Comparison of ENCODE assay signal across 11 mouse cellular contexts in the genomic region with DNA sequence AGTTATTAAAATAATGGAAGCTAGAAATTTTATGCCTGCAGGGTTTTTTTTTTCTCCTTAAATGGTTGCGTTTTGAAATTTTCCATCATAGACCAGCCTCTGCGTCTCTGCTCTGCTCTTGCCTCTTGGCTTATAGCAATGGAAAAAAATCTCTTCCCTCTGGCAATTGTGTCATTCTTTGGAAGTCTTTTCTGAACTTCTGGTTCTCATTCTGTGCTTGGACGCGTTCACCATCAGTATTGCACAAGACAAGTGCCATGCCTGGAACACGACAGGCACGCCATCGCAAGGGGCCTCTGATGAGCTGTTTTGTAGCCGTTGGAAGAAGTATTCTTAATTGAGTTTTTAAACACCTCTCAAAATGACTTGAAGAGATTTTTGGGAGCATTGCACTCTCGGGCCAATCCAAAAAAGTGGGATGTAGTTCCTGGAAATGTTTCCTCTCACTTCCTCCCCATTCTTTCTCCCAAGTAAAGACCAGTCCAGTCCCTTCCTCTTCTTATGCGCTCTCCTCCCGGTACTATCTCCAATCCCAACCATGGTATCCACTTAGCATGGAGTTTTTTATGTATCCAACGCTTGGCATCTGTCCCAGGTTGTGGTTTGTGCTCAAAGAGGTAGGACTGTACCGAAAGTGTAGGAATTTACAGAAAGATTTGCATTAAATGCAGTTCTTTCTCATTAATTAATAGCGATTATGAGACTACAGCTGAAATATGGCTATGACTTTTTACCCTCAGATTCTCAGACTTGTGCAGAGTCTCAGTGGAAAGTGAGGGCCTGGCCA.
DNase-seq lines count a peak whose midpoint lies in the region; ATAC-seq and TF ChIP-seq lines count a peak whose summit lies in the region.
"Had no signal": no experiment of that assay in that cellular context is flagged by ENCODE, and none has a peak within 500 bp of the region (broad histone marks: within the 10 kb centered on the region; RNA-seq: fewer than 3 reads in every experiment).

No protein-coding gene starts in this region.

- no peak overlapping the region for H3K4me2 ChIP-seq in hindbrain, postnatal 0 days (ENCODE audit: low read depth, low read length)
- no peak overlapping the region for H3K4me2 ChIP-seq in hindbrain, embryonic 11.5 days (replicated peaks; ENCODE audit: low read depth, low read length)
- H3K4me2 ChIP-seq: liver, embryonic 12.5 days had no signal

- no peak overlapping the region for H3K4me3 ChIP-seq in hindbrain, postnatal 0 days (ENCODE audit: low read length)
- H3K4me3 ChIP-seq in hindbrain, embryonic 11.5 days (ENCODE audit: low read depth, low read length) = no peak overlapping the region
- no peak overlapping the region for H3K4me3 ChIP-seq in gastrocnemius, adult 2 months
- H3K4me3 ChIP-seq in small intestine, adult 2 months (ENCODE audit: low read depth, low read length) = no peak overlapping the region
- H3K4me3 ChIP-seq: hindbrain, embryonic 10.5 days; liver, embryonic 12.5 days had no signal

- H3K36me3 ChIP-seq in hindbrain, postnatal 0 days (ENCODE audit: insufficient read depth, low read length) = no peaks in the 10 kb centered on the region
- H3K36me3 ChIP-seq in hindbrain, embryonic 11.5 days (ENCODE audit: control insufficient read depth, insufficient read depth, low read length) = no peaks in the 10 kb centered on the region
- 0 out of 2 replicates have a peak, but pooled peaks cover 3% of the 10 kb centered on the region for H3K36me3 ChIP-seq in small intestine, adult 2 months (ENCODE audit: control insufficient read depth, insufficient read depth, low read length)
- H3K36me3 ChIP-seq: hindbrain, embryonic 10.5 days; liver, embryonic 12.5 days had no signal

- TF ChIP-seq CTCF in hindbrain, postnatal 0 days (IDR thresholded peaks at IDR 0.05; ENCODE audit: low read depth) = no peak
- no peak for TF ChIP-seq CTCF in gastrocnemius, adult 2 months (IDR thresholded peaks at IDR 0.05)
- no peak for TF ChIP-seq CTCF in small intestine, adult 2 months (IDR thresholded peaks at IDR 0.05; ENCODE audit: extremely low read depth, insufficient read length, insufficient replicate concordance, low read depth, low read length)

- no peak for ATAC-seq in hindbrain, postnatal 0 days
- ATAC-seq in hindbrain, embryonic 11.5 days (ENCODE audit: low FRiP score) = no peak
- ATAC-seq: forebrain, embryonic 14.5 days; liver, embryonic 12.5 days had no signal

- intact Hi-C loops in gastrocnemius, adult 2 months (cut with DNase I) = no loop called here
- intact Hi-C loops in heart, postnatal 25 days (cut with DNase I) = no loop called here

- TF ChIP-seq POLR2A in small intestine, adult 2 months (IDR thresholded peaks at IDR 0.05; ENCODE audit: low read depth, low read length) = no peak

- no peaks in the 10 kb centered on the region for H3K4me1 ChIP-seq in hindbrain, postnatal 0 days (ENCODE audit: insufficient read depth, low read length)
- H3K4me1 ChIP-seq in hindbrain, embryonic 11.5 days (replicated peaks; ENCODE audit: control insufficient read depth, insufficient read depth, low read length) = no peaks in the 10 kb centered on the region
- no peaks in the 10 kb centered on the region for H3K4me1 ChIP-seq in small intestine, adult 2 months (ENCODE audit: control insufficient read depth, insufficient read depth, insufficient read length, low read length)
- H3K4me1 ChIP-seq: hindbrain, embryonic 10.5 days; liver, embryonic 12.5 days had no signal

- peak; percentile 12 for DNase-seq in hindbrain, postnatal 0 days (ENCODE audit: low spot score)
- no peak for DNase-seq in hindbrain, embryonic 11.5 days (ENCODE audit: low spot score)
- DNase-seq in gastrocnemius, adult 2 months = peak; percentile 68
- peak; percentile 62 for DNase-seq in heart, postnatal 25 days (ENCODE audit: low spot score)
- no peak for DNase-seq in embryo, embryonic 10 days (ENCODE audit: low spot score)
- DNase-seq in B cell, adult 2 months = no peak
- DNase-seq: thymus, adult 2 months had no signal

- H3K9ac ChIP-seq in hindbrain, postnatal 0 days (replicated peaks; ENCODE audit: low read length) = no peak overlapping the region
- H3K9ac ChIP-seq in hindbrain, embryonic 11.5 days (ENCODE audit: low read depth, low read length) = no peak overlapping the region
- H3K9ac ChIP-seq: liver, embryonic 12.5 days had no signal

- 87% methylated on average over 14 of the region's 14 CpGs for WGBS in hindbrain, postnatal 0 days
- 94% methylated on average over 14 of the region's 14 CpGs for WGBS in hindbrain, embryonic 11.5 days
- 85% methylated on average over 14 of the region's 14 CpGs for WGBS in small intestine, adult 2 months

- H3K27me3 ChIP-seq in hindbrain, postnatal 0 days (ENCODE audit: insufficient read depth, low read length) = no peaks in the 10 kb centered on the region
- H3K27me3 ChIP-seq in hindbrain, embryonic 11.5 days (ENCODE audit: control insufficient read depth, insufficient read depth, low read length) = no peaks in the 10 kb centered on the region
- H3K27me3 ChIP-seq in small intestine, adult 2 months (ENCODE audit: control insufficient read depth, insufficient read depth, low read length) = no peaks in the 10 kb centered on the region
- H3K27me3 ChIP-seq: liver, embryonic 12.5 days had no signal

- no peaks in the 10 kb centered on the region for H3K9me3 ChIP-seq in hindbrain, postnatal 0 days (ENCODE audit: low read length)
- no peaks in the 10 kb centered on the region for H3K9me3 ChIP-seq in hindbrain, embryonic 11.5 days (ENCODE audit: control insufficient read depth, low read length)
- H3K9me3 ChIP-seq: hindbrain, embryonic 10.5 days; liver, embryonic 12.5 days had no signal

- no peak overlapping the region for H3K27ac ChIP-seq in hindbrain, postnatal 0 days
- H3K27ac ChIP-seq in hindbrain, embryonic 11.5 days (ENCODE audit: low read depth, low read length) = no peak overlapping the region
- peak overlapping the region; percentile 84 for H3K27ac ChIP-seq in gastrocnemius, adult 2 months
- peak overlapping the region; percentile 15; the same call in 1 of the 2 replicates for H3K27ac ChIP-seq in small intestine, adult 2 months (ENCODE audit: insufficient read depth, low read depth, low read length)
- H3K27ac ChIP-seq: hindbrain, embryonic 10.5 days; liver, embryonic 12.5 days had no signal

Comparison
In these comparisons a context has a peak if more than half of its experiments do, and no peak if none do; other contexts are left out.
1. DNase-seq: peak in hindbrain, postnatal 0 days (single experiment), gastrocnemius, adult 2 months (single experiment) and heart, postnatal 25 days (single experiment); none in hindbrain, embryonic 11.5 days (single experiment), embryo, embryonic 10 days (single experiment) and B cell, adult 2 months (0 of 2).
2. H3K27ac ChIP-seq: peak in gastrocnemius, adult 2 months (single experiment) and small intestine, adult 2 months (single experiment); none in hindbrain, postnatal 0 days (single experiment) and hindbrain, embryonic 11.5 days (single experiment).